Mouse (Mus musculus) midbrain, embryonic 16.5 days (tissue): ENCODE measurements around the gene Ccdc146. TPM values are rescaled to one million over a fixed set of nuclear protein-coding genes. Genes with fewer than 3 reads are reported as not detected.

Source experiments
- ATAC-seq: fragments of 200-750 bp; cut with Nextera tagmentation; 2 replicates; pipeline ENCODE4 v1.8.0; 2017; ENCODE audit warnings: moderate TSS enrichment
- H3K27ac ChIP-seq: fragments of 300-500 bp; sonication (generic); 2 replicates; pipeline ENCODE4 v1.5.1; 2014; ENCODE audit warnings: mild to moderate bottlenecking, low read length, mixed read lengths
- H3K27me3 ChIP-seq: fragments of 300-500 bp; sonication (generic); 2 replicates; pipeline ENCODE4 v1.6.1; 2014; ENCODE audit warnings: low read depth, low read length, mixed read lengths; ENCODE audit not compliant: control insufficient read depth, insufficient read depth
- H3K36me3 ChIP-seq: fragments of 300-500 bp; sonication (generic); 2 replicates; pipeline ENCODE4 v1.6.1; 2014; ENCODE audit warnings: mild to moderate bottlenecking, low read length, moderate library complexity, mixed read lengths; ENCODE audit not compliant: control insufficient read depth, insufficient read depth
- H3K4me1 ChIP-seq: fragments of 300-500 bp; sonication (generic); 2 replicates; pipeline ENCODE4 v1.6.1; 2014; ENCODE audit warnings: mild to moderate bottlenecking, low read length, mixed read lengths; ENCODE audit not compliant: control insufficient read depth, insufficient read depth
- H3K4me2 ChIP-seq: fragments of 300-500 bp; sonication (generic); 2 replicates; pipeline ENCODE4 v1.6.1; 2014; ENCODE audit warnings: mild to moderate bottlenecking, low read length, mixed read lengths
- H3K4me3 ChIP-seq: fragments of 300-500 bp; sonication (generic); 2 replicates; pipeline ENCODE4 v1.5.1; 2014; ENCODE audit warnings: low read depth, mild to moderate bottlenecking, low read length, moderate library complexity, mixed read lengths
- H3K9ac ChIP-seq: fragments of 300-500 bp; sonication (generic); 2 replicates; pipeline ENCODE4 v1.6.1; 2014; ENCODE audit warnings: low read depth, low read length, mixed read lengths
- H3K9me3 ChIP-seq: fragments of 300-500 bp; sonication (generic); replicated peaks from 2 replicates; pipeline ENCODE4 v1.6.1; 2014; ENCODE audit warnings: mild to moderate bottlenecking, low read length, mixed read lengths; ENCODE audit not compliant: control insufficient read depth, poor library complexity, severe bottlenecking
- WGBS: fragments of 180-500 bp; shearing (Covaris S2); extraction: QIAGEN DNeasy Blood & Tissue Kit; methylation state at CpG from one replicate; pipeline ENCODE4 v1.1.7; 2014; 5-methylcytosine and 5-hydroxymethylcytosine counted together
- polyA plus RNA-seq: library from polyadenylated mRNA; unstranded; fragments of >200 nt; fragmentation: Nextera tagmentation; extraction: Ambion mirVana; gene quantifications from 2 replicates; pipeline ENCODE4 v1.2.1, GENCODE M21; 2015

Gene Ccdc146
- polyA plus RNA-seq, 1 experiment from 2014 or later = 0.90 TPM

- Histone ChIP-seq H3K36me3 (no peaks in the 10 kb centered on the region), H3K27me3 (no peaks in the 10 kb centered on the region), H3K9ac (no peak overlapping the region), H3K9me3 (no peaks in the 10 kb centered on the region), H3K27ac (no peak overlapping the region), H3K4me1 (no peaks in the 10 kb centered on the region), H3K4me3 (no peak overlapping the region), H3K4me2 (no peak overlapping the region)
- ATAC-seq = no peak
- 78% methylated on average over 5 of the region's 5 CpGs for WGBS
Observed at GRCm38 (mm10) chr5:21248834-21249233, 175.6 kb downstream of the Ccdc146 start.

GRCm38 (mm10) chr5:21247916-21248315, 176.6 kb downstream of the Ccdc146 start:
- no peaks in the 10 kb centered on the region for H3K4me1 ChIP-seq
- no peaks in the 10 kb centered on the region for H3K27me3 ChIP-seq
- H3K9me3 ChIP-seq = no peaks in the 10 kb centered on the region
- H3K4me2 ChIP-seq = no peak overlapping the region
- H3K9ac ChIP-seq = no peak overlapping the region
- H3K36me3 ChIP-seq = no peaks in the 10 kb centered on the region
- H3K27ac ChIP-seq = no peak overlapping the region
- no peak for ATAC-seq
- no peak overlapping the region for H3K4me3 ChIP-seq
- 90% methylated on average over 2 of the region's 2 CpGs for whole genome bisulfite sequencing

DNA sequence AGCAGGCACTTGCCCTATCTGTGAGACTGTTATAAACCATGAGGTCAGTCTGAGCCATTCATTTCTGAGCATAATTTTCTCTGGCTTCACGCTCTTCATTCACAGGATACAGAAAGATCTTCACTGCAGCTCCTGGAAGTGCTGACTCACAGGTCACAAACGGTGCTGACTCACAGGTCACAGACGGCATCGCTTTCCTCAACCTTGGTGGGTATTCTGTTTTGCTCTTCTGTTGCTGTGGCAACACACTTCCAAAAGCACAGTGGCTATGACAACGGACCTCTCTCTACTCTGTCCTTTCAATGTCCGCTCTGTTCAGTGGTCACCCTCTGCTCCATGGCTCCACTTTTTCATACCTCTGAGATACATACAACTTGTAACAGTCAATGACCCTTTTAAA, 177.7 kb downstream of the Ccdc146 start:
- no peak overlapping the region for H3K9ac ChIP-seq
- H3K9me3 ChIP-seq = no peaks in the 10 kb centered on the region
- 67% methylated on average over 6 of the region's 6 CpGs for WGBS
- ATAC-seq = 0 out of 2 replicates have a peak, but pooled peaks have one; percentile 25
- no peak overlapping the region for H3K27ac ChIP-seq
- no peaks in the 10 kb centered on the region for H3K4me1 ChIP-seq
- H3K36me3 ChIP-seq = no peaks in the 10 kb centered on the region
- H3K4me3 ChIP-seq = no peak overlapping the region
- H3K4me2 ChIP-seq = no peak overlapping the region
- H3K27me3 ChIP-seq = no peaks in the 10 kb centered on the region

DNA sequence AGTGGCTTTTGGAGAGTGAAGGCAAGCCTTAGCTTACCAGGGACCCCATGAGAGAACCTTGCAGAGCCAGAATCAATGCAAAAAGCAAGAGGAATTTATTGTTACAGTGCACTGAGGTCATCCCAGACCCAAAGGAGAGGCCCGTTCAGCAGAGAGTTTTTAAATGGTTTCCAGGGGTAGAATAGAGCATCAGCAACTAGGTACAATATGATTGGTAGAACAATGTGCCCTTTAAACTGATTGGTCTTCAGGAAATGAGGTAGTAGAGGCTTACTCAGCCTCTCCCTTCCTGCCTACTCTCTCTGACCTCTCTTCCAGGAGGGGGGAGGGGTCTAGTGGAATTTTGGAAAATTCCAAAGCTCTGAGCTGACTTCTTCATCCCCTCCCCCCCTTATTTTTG, 179.2 kb downstream of the Ccdc146 start:
- 96% methylated on average over 1 of the region's 1 CpGs for WGBS
- H3K4me2 ChIP-seq = no peak overlapping the region

DNA sequence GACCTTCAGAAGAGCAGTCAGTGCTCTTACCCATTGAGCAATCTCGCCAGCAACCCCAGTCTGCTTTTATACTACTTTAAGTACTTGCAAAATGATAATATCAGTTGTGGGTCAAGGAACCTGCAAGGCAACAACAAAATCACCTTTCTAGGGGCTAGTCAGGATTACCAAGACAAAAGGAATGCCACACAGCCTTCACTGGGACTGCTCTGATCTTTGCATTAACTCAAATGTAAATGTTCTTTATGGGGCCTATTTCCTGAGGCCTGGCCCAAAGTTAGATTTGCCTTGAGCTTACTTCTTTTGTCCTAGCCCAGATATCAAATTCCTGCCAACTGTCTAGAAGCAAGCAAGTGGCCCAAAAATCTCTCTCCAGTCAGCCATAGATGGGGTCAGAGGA, 179.9 kb downstream of the Ccdc146 start:
- Histone ChIP-seq H3K9me3 (no peaks in the 10 kb centered on the region), H3K9ac (no peak overlapping the region), H3K36me3 (no peaks in the 10 kb centered on the region), H3K4me1 (no peaks in the 10 kb centered on the region), H3K4me3 (no peak overlapping the region), H3K27me3 (no peaks in the 10 kb centered on the region), H3K4me2 (no peak overlapping the region), H3K27ac (no peak overlapping the region)
- no peak for ATAC-seq
- 78% methylated on average over 1 of the region's 1 CpGs for WGBS

More for the DNA sequence above, 179.2 kb downstream of the Ccdc146 start:
- Histone ChIP-seq H3K4me1 (no peaks in the 10 kb centered on the region), H3K36me3 (no peaks in the 10 kb centered on the region), H3K27me3 (no peaks in the 10 kb centered on the region), H3K4me3 (no peak overlapping the region), H3K9ac (no peak overlapping the region), H3K9me3 (no peaks in the 10 kb centered on the region), H3K27ac (no peak overlapping the region)
- ATAC-seq = no peak

Other genes starting within 250 kb of the Ccdc146 start
- gene Gsap, start 238.4 kb downstream of the Ccdc146 start, polyA plus RNA-seq = 10.6 and 12.4 TPM in 2 replicates
- gene Fgl2, start 52.0 kb downstream of the Ccdc146 start, polyA plus RNA-seq = 1.9 and 2.3 TPM in 2 replicates
- 10.0 and 11.0 TPM in 2 replicates for gene Fam185a, start 281 bp upstream of the Ccdc146 start, polyA plus RNA-seq
- gene Lrrc17, start 118.9 kb upstream of the Ccdc146 start, polyA plus RNA-seq = 4.6 TPM in 2 replicates
- gene Fbxl13, start 221.0 kb upstream of the Ccdc146 start, polyA plus RNA-seq = 0.25 and 0.45 TPM in 2 replicates
- 58.3 and 66.1 TPM in 2 replicates for gene Armc10, start 221.1 kb upstream of the Ccdc146 start, polyA plus RNA-seq